Mouse (Mus musculus) adrenal gland, postnatal 36 days (tissue): ENCODE measurements around the gene Entpd7. TPM values are rescaled to one million over a fixed set of nuclear protein-coding genes. Genes with fewer than 3 reads are reported as not detected.

Source experiments
- DNase-seq, 2 experiments: peaks; one replicate each; pipeline ENCODE4 v3.0.0; 2021; ENCODE audit warnings: mixed read lengths in 1 of 2
- long read RNA-seq, 2 experiments: library from polyadenylated mRNA; stranded (forward); transcript quantifications; one replicate each; pipeline ENCODE4 v2.0.0; 2021; ENCODE audit warnings: borderline sequencing depth in 2 of 2
- total RNA-seq, 2 experiments: library from RNA; stranded (reverse); gene quantifications; 2 replicates each; pipeline ENCODE4 v1.2.3; 2021

Gene Entpd7
- 10 to 100 TPM; 21.2 to 27.1 TPM for total RNA-seq
- long read RNA-seq, experiment 1 = 0 reads
- long read RNA-seq, experiment 2 = 0 reads

GRCm38 (mm10) chr19:43689419-43690246 is at the start of gene Entpd7:
Entpd7 (plus strand) TSS chr19:43689672.
- DNase-seq = peak; percentile 98 to 99

GRCm38 (mm10) chr19:43641833-43642232 is 47.6 kb upstream of the Entpd7 start:
- no peak for DNase-seq

GRCm38 (mm10) chr19:43642843-43643242 is 46.6 kb upstream of the Entpd7 start:
- DNase-seq = no peak

GRCm38 (mm10) chr19:43645508-43645907 is 44.0 kb upstream of the Entpd7 start:
- no peak for DNase-seq

- DNase-seq = no peak
These were observed 42.6 kb upstream of the Entpd7 start for GRCm38 (mm10) chr19:43646852-43647251.

- no peak for DNase-seq
These were observed 42.2 kb upstream of the Entpd7 start for GRCm38 (mm10) chr19:43647261-43647660.

- no peak for DNase-seq
These were observed 41.1 kb upstream of the Entpd7 start for GRCm38 (mm10) chr19:43648343-43648742.

- no peak for DNase-seq
These were observed 38.2 kb upstream of the Entpd7 start for GRCm38 (mm10) chr19:43651241-43651785.

- peak; percentile 64 to 80 for DNase-seq
These were observed 33.6 kb upstream of the Entpd7 start for GRCm38 (mm10) chr19:43655735-43656492.

GRCm38 (mm10) chr19:43659632-43660031 is 29.8 kb upstream of the Entpd7 start:
- DNase-seq = peak; percentile 39 to 60

GRCm38 (mm10) chr19:43660774-43661173 is 28.7 kb upstream of the Entpd7 start:
- DNase-seq = no peak

- DNase-seq = no peak
These were observed 27.1 kb upstream of the Entpd7 start for GRCm38 (mm10) chr19:43662176-43662967.

GRCm38 (mm10) chr19:43663471-43663870 is 26.0 kb upstream of the Entpd7 start:
- DNase-seq = no peak

GRCm38 (mm10) chr19:43665441-43666048 is 23.9 kb upstream of the Entpd7 start:
- DNase-seq = peak in 1 of 2 experiments; percentile 50

GRCm38 (mm10) chr19:43666661-43667429 is 22.6 kb upstream of the Entpd7 start:
- DNase-seq = peak; percentile 68

GRCm38 (mm10) chr19:43667430-43667809 is 22.1 kb upstream of the Entpd7 start:
- DNase-seq = no peak

- DNase-seq = peak; percentile 55 to 70
These were observed 20.2 kb upstream of the Entpd7 start for GRCm38 (mm10) chr19:43669136-43669759.

GRCm38 (mm10) chr19:43671054-43671453 is 18.4 kb upstream of the Entpd7 start:
- peak; percentile 63 to 79 for DNase-seq

GRCm38 (mm10) chr19:43673513-43674315 is 15.8 kb upstream of the Entpd7 start:
- DNase-seq = peak in 1 of 2 experiments; percentile 38
